Mouse (Mus musculus) CH12.LX (cell line): ENCODE results near the gene Cep55. TPM values are rescaled to one million over a fixed set of nuclear protein-coding genes. Genes with fewer than 3 reads are reported as not detected.

Experiments used
- DNase-seq: peaks from one replicate; pipeline ENCODE4 v3.0.0-alpha.2; 2013; ENCODE audit errors: extremely low read depth
- H3K27ac ChIP-seq: 2 replicates; pipeline ENCODE4 v1.5.1; 2012; ENCODE audit warnings: low read depth, mild to moderate bottlenecking, control low read depth, moderate library complexity; ENCODE audit not compliant: insufficient read depth
- H3K27me3 ChIP-seq: replicated peaks from 2 replicates; pipeline ENCODE3; 2012; ENCODE audit warnings: inconsistent platforms
- H3K36me3 ChIP-seq, 2 experiments: replicated peaks in 1 of 2; 2 replicates each; pipeline versions ENCODE3 to v1.6.1; 2012; ENCODE audit warnings: inconsistent platforms in 1 of 2, low read length in 1 of 2, mild to moderate bottlenecking in 1 of 2, mixed read lengths in 1 of 2, moderate library complexity in 1 of 2; ENCODE audit not compliant: control insufficient read depth in 1 of 2, insufficient read depth in 1 of 2
- H3K4me1 ChIP-seq, 2 experiments: 2 replicates each; pipeline ENCODE4 v1.6.1; 2012; ENCODE audit warnings: inconsistent platforms in 1 of 2, moderate library complexity in 1 of 2; ENCODE audit not compliant: insufficient read depth in 2 of 2, control insufficient read depth in 1 of 2
- H3K4me2 ChIP-seq: 2 replicates; pipeline ENCODE4 v1.6.1; 2012; ENCODE audit warnings: low read depth, mild to moderate bottlenecking, control low read depth; ENCODE audit not compliant: poor library complexity, insufficient read depth, severe bottlenecking
- H3K4me3 ChIP-seq, 3 experiments: fragments of 150-350 bp in 1 of 3; sonication (generic) in 1 of 3; replicated peaks in 1 of 3; 2 replicates each; pipeline versions ENCODE3 to v1.5.1; 2011 to 2012; ENCODE audit warnings: low read depth in 2 of 3, low read length in 2 of 3, mild to moderate bottlenecking in 2 of 3, moderate library complexity in 2 of 3, control low read depth in 1 of 3, improper control_type of control experiment in 1 of 3, inconsistent platforms in 1 of 3, mixed read lengths in 1 of 3; ENCODE audit not compliant: poor library complexity in 1 of 3
- H3K79me2 ChIP-seq: replicated peaks from 2 replicates; pipeline ENCODE4 v1.6.1; 2012; ENCODE audit warnings: mild to moderate bottlenecking, moderate library complexity; ENCODE audit not compliant: control insufficient read depth, poor library complexity, insufficient read depth, severe bottlenecking; ENCODE audit errors: extremely low read depth
- H3K9ac ChIP-seq: 2 replicates; pipeline ENCODE4 v1.6.1; 2012; ENCODE audit warnings: low read depth, mild to moderate bottlenecking, control low read depth, moderate library complexity; ENCODE audit not compliant: insufficient read depth
- H3K9me3 ChIP-seq: replicated peaks from 2 replicates; pipeline ENCODE3; 2012; ENCODE audit warnings: low read length, inconsistent platforms, mixed read lengths
- BHLHE40 ChIP-seq: IDR thresholded peaks from 2 replicates; pipeline ENCODE4 v1.6.1; 2011; ENCODE audit warnings: mild to moderate bottlenecking, low read depth, low read length, improper control_type of control experiment
- CTCF ChIP-seq, 2 experiments: IDR thresholded peaks in 1 of 2; conservative IDR thresholded peaks in 1 of 2; 2 replicates each; pipeline ENCODE4 v1.5.1; 2011 to 2012; ENCODE audit warnings: low read depth in 2 of 2, low read length in 2 of 2, improper control_type of control experiment in 1 of 2, inconsistent platforms in 1 of 2, mild to moderate bottlenecking in 1 of 2, moderate library complexity in 1 of 2
- JUN ChIP-seq: IDR thresholded peaks from 2 replicates; pipeline ENCODE4 v1.6.1; 2011; ENCODE audit warnings: low read depth, mild to moderate bottlenecking, low read length, improper control_type of control experiment, moderate library complexity; ENCODE audit not compliant: insufficient read depth
- JUND ChIP-seq: conservative IDR thresholded peaks from 2 replicates; pipeline ENCODE4 v1.6.1; 2011; ENCODE audit warnings: low read depth, low read length, improper control_type of control experiment
- KAT2A ChIP-seq: IDR thresholded peaks from 2 replicates; pipeline ENCODE4 v1.6.1; 2012; ENCODE audit warnings: low read length, improper control_type of control experiment, inconsistent platforms; ENCODE audit not compliant: insufficient replicate concordance
- MAFK ChIP-seq: IDR thresholded peaks from 2 replicates; pipeline ENCODE4 v1.6.1; 2011; ENCODE audit warnings: low read length, improper control_type of control experiment; ENCODE audit not compliant: insufficient replicate concordance
- MAX ChIP-seq: IDR thresholded peaks from 2 replicates; pipeline ENCODE4 v1.6.1; 2011; ENCODE audit warnings: low read length, improper control_type of control experiment
- MAZ ChIP-seq: IDR thresholded peaks from 2 replicates; pipeline ENCODE4 v1.6.1; 2012; ENCODE audit warnings: low read depth, mild to moderate bottlenecking, inconsistent platforms, low read length, improper control_type of control experiment, moderate library complexity
- MEF2A ChIP-seq: IDR thresholded peaks from 2 replicates; pipeline ENCODE4 v1.6.1; 2014; ENCODE audit warnings: low read depth, mild to moderate bottlenecking, inconsistent platforms, low read length, improper control_type of control experiment, borderline replicate concordance
- MYC ChIP-seq: IDR thresholded peaks from 2 replicates; pipeline ENCODE4 v1.6.1; 2011; ENCODE audit warnings: low read depth, mild to moderate bottlenecking, improper control_type of control experiment, low read length
- NELFE ChIP-seq: IDR thresholded peaks from 2 replicates; pipeline ENCODE4 v1.6.1; 2011; ENCODE audit warnings: low read depth, low read length, improper control_type of control experiment
- POLR2A ChIP-seq: IDR thresholded peaks from 2 replicates; pipeline ENCODE4 v1.6.1; 2011; ENCODE audit warnings: low read depth, mild to moderate bottlenecking, improper control_type of control experiment, low read length
- RCOR1 ChIP-seq: conservative IDR thresholded peaks from 2 replicates; pipeline ENCODE4 v1.6.1; 2012; ENCODE audit warnings: low read depth, mild to moderate bottlenecking, inconsistent platforms, low read length, improper control_type of control experiment
- SIN3A ChIP-seq: IDR thresholded peaks from 2 replicates; pipeline ENCODE4 v1.6.1; 2012; ENCODE audit warnings: low read length, improper control_type of control experiment, inconsistent platforms
- TBP ChIP-seq: conservative IDR thresholded peaks from 2 replicates; pipeline ENCODE4 v1.6.1; 2011; ENCODE audit warnings: low read depth, low read length, improper control_type of control experiment
- USF2 ChIP-seq: conservative IDR thresholded peaks from 2 replicates; pipeline ENCODE4 v1.6.1; 2011; ENCODE audit warnings: low read depth, low read length, improper control_type of control experiment
- ZKSCAN1 ChIP-seq: IDR thresholded peaks from 2 replicates; pipeline ENCODE4 v1.6.1; 2012; ENCODE audit warnings: low read depth, inconsistent platforms, low read length, improper control_type of control experiment, borderline replicate concordance
- ZMIZ1 ChIP-seq: IDR thresholded peaks from 2 replicates; pipeline ENCODE4 v1.6.1; 2012; ENCODE audit warnings: low read depth, mild to moderate bottlenecking, inconsistent platforms, low read length, improper control_type of control experiment
- dilution Hi-C: fragments of 300-500 bp; cut with MboI; formaldehyde crosslinking; loops from 2 replicates; pipeline ENCODE4 v1.14.3; 2020; ENCODE audit warnings: low sequenced_read_pairs; ENCODE audit not compliant: extremely low pct_unique_long_range_greater_than_20kb, extremely low pct_ligation_motif_present
- in situ Hi-C: fragments of 300-500 bp; cut with MboI; formaldehyde crosslinking; loops from 3 replicates; pipeline ENCODE4 v1.14.3; 2019; ENCODE audit warnings: low sequenced_read_pairs, low pct_ligation_motif_present, low pct_unique_long_range_greater_than_20kb, mixed read lengths
- polyA plus RNA-seq: library from polyadenylated mRNA; unstranded; fragments of >175 nt; gene quantifications from 2 replicates; pipeline ENCODE4 v1.2.1, GENCODE M21; 2012; ENCODE audit warnings: low read depth; ENCODE audit not compliant: insufficient read length
- total RNA-seq, 2 experiments: library from RNA; depleted of rRNA; stranded (reverse); fragments of 300-350 nt in 1 of 2; fragments of >200 nt in 1 of 2; gene quantifications; 2 replicates each; pipeline ENCODE4 v1.2.3; 2012 to 2014

Gene Cep55
- total and polyA plus RNA-seq, 3 experiments = 29.6 to 76.2 (median 64.2) TPM

DNA sequence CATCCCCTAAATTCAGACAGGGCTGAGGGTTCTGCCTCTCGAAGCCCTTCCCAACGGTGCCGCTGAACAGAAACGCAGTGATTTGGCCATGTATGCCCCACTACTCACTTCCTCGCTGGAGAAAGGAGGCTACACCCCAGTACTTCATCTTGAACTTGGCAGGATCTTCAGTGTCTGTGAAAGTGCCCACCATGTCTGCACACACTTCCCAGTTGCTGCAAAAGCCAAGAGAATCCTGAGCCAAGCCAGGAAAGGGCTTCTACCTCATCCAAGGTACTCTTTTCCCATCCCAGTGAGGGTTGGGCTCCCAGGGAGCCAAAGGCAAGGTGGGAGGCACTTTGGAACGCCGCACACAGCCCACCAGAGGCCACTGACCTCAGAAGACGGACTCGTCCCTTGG, 69.1 kb downstream of the Cep55 start:
- H3K9me3 ChIP-seq = no peaks in the 10 kb centered on the region
- no peak for TF ChIP-seq BHLHE40
- no peak for TF ChIP-seq POLR2A
- no peak for TF ChIP-seq RCOR1
- TF ChIP-seq MYC = no peak
- TF ChIP-seq SIN3A = no peak
- no peak for TF ChIP-seq KAT2A
- TF ChIP-seq ZKSCAN1 = no peak
- no peak for TF ChIP-seq JUND
- no peak for TF ChIP-seq TBP
- no peak for TF ChIP-seq NELFE
- no peak for TF ChIP-seq CTCF (conservative IDR thresholded peaks at IDR 0.05 in 1 of 2, IDR thresholded peaks at IDR 0.05 in 1 of 2; ENCODE audit: low read depth in 2 of 2, low read length in 2 of 2)
- no peak for TF ChIP-seq MAFK
- TF ChIP-seq USF2 = no peak
- TF ChIP-seq ZMIZ1 = no peak
- TF ChIP-seq MAZ = no peak
- no peak for TF ChIP-seq MEF2A
- no peak for TF ChIP-seq JUN
- TF ChIP-seq MAX = no peak
- no peaks in the 10 kb centered on the region for H3K27me3 ChIP-seq
- no peak for DNase-seq
- no peak overlapping the region for H3K4me3 ChIP-seq
- no peaks in the 10 kb centered on the region for H3K79me2 ChIP-seq
- H3K36me3 ChIP-seq = no peaks in the 10 kb centered on the region
- H3K4me2 ChIP-seq = no peak overlapping the region
- no peak overlapping the region for H3K27ac ChIP-seq
- no peak overlapping the region for H3K9ac ChIP-seq
- in situ Hi-C loops (no loop called here), dilution Hi-C loops (no loop called here)
- no peaks in the 10 kb centered on the region for H3K4me1 ChIP-seq

Other genes starting within 250 kb of the Cep55 start
- 0.29 and 0.30 TPM in 2 replicates for gene Myof, start 11.4 kb upstream of the Cep55 start, total RNA-seq (2012; rRNA removed)
- 0.49 and 0.59 TPM in 2 replicates for gene Myof, start 11.4 kb upstream of the Cep55 start, total RNA-seq (2014; rRNA removed)
- 3.9 and 4.1 TPM in 2 replicates for gene Myof, start 11.4 kb upstream of the Cep55 start, polyA plus RNA-seq
- gene Ffar4, start 42.1 kb downstream of the Cep55 start, total RNA-seq (2012; rRNA removed) = not detected in 2 replicates
- not detected in 2 replicates for gene Ffar4, start 42.1 kb downstream of the Cep55 start, total RNA-seq (2014; rRNA removed)
- gene Ffar4, start 42.1 kb downstream of the Cep55 start, polyA plus RNA-seq = not detected in 2 replicates
- gene Rbp4, start 70.3 kb downstream of the Cep55 start, total RNA-seq (2012; rRNA removed) = 0.13 TPM in 1 of 2 replicates, not detected in the other
- not detected in 2 replicates for gene Rbp4, start 70.3 kb downstream of the Cep55 start, total RNA-seq (2014; rRNA removed)
- not detected in 2 replicates for gene Rbp4, start 70.3 kb downstream of the Cep55 start, polyA plus RNA-seq
- gene Pde6c, start 77.8 kb downstream of the Cep55 start, total RNA-seq (2012; rRNA removed) = not detected in 2 replicates
- not detected in 2 replicates for gene Pde6c, start 77.8 kb downstream of the Cep55 start, total RNA-seq (2014; rRNA removed)
- not detected in 2 replicates for gene Pde6c, start 77.8 kb downstream of the Cep55 start, polyA plus RNA-seq
- 21.1 and 22.2 TPM in 2 replicates for gene Fra10ac1, start 169.1 kb downstream of the Cep55 start, total RNA-seq (2012; rRNA removed)
- 21.6 and 24.9 TPM in 2 replicates for gene Fra10ac1, start 169.1 kb downstream of the Cep55 start, total RNA-seq (2014; rRNA removed)
- 50.4 and 60.5 TPM in 2 replicates for gene Fra10ac1, start 169.1 kb downstream of the Cep55 start, polyA plus RNA-seq
- 0.04 TPM in 1 of 2 replicates, not detected in the other for gene Lgi1, start 209.5 kb downstream of the Cep55 start, total RNA-seq (2012; rRNA removed)
- 0.11 and 0.20 TPM in 2 replicates for gene Lgi1, start 209.5 kb downstream of the Cep55 start, total RNA-seq (2014; rRNA removed)
- 0.30 TPM in 1 of 2 replicates, not detected in the other for gene Lgi1, start 209.5 kb downstream of the Cep55 start, polyA plus RNA-seq